11 mouse cellular contexts compared by ENCODE assay signal in the genomic region with DNA sequence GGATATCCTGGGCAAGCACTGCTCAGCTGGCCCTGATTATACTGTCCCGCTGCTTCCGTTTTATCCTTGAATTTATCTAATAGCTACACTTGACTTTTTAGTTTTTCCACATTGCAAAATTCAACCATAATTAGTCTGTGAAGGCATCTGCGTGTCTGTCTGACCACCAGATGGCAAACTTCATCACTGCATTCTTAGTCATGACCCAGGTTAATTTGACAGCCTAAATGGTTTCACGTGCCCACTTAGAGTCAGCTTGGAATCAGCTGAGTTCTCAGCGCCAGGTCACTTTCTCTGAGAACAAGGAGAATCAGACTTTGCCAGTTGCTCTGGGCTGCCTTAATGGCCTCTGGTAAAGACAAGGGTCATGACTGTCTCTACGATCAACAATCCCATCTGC.
DNase-seq lines count a peak whose midpoint lies in the region; ATAC-seq and TF ChIP-seq lines count a peak whose summit lies in the region.
"Had no signal": no experiment of that assay in that cellular context is flagged by ENCODE, and none has a peak within 500 bp of the region (broad histone marks: within the 10 kb centered on the region; RNA-seq: fewer than 3 reads in every experiment).

No protein-coding gene starts in this region.

- H3K4me3 ChIP-seq in liver, embryonic 14.5 days (ENCODE audit: insufficient read depth in 1 of 2, low read depth in 2 of 2, low read length in 2 of 2) = no peak overlapping the region
- H3K4me3 ChIP-seq in liver, embryonic 11.5 days (ENCODE audit: low read depth, low read length) = no peak overlapping the region
- H3K4me3 ChIP-seq: neural tube, embryonic 13.5 days had no signal

- no peaks in the 10 kb centered on the region for H3K36me3 ChIP-seq in liver, embryonic 14.5 days (replicated peaks; ENCODE audit: control insufficient read depth, insufficient read depth, low read depth)
- H3K36me3 ChIP-seq in liver, embryonic 11.5 days (ENCODE audit: control insufficient read depth, insufficient read depth, low read length) = no peaks in the 10 kb centered on the region

- peak; percentile 9 to 22 for DNase-seq in heart, adult 18-20 months
- DNase-seq in heart, adult 9 months (ENCODE audit: low spot score in 2 of 2) = no peak
- DNase-seq in liver, embryonic 14.5 days (ENCODE audit: low read depth in 3 of 3, low spot score in 3 of 3) = no peak
- DNase-seq in liver, embryonic 11.5 days (ENCODE audit: low spot score) = no peak
- peak; percentile 55 for DNase-seq in brain, adult 2 months (ENCODE audit: low read depth, low spot score)
- DNase-seq in lung, postnatal 14 days = peak; percentile 15
- DNase-seq in spleen, postnatal 4 days (ENCODE audit: low spot score in 2 of 2) = no peak
- DNase-seq in right cerebral cortex, postnatal 10 days (ENCODE audit: low spot score in 2 of 2) = no peak
- DNase-seq: adrenal gland, adult 8-10 months; thymus, postnatal 36 days had no signal

- TF ChIP-seq EP300 in liver, embryonic 14.5 days (IDR thresholded peaks at IDR 0.05; ENCODE audit: low read depth) = no peak

- 59% methylated on average over 6 of the region's 6 CpGs for WGBS in liver, embryonic 14.5 days (ENCODE audit: insufficient replicate concordance)
- 67% methylated on average over 6 of the region's 6 CpGs for WGBS in liver, embryonic 11.5 days

- H3K27me3 ChIP-seq in liver, embryonic 14.5 days (ENCODE audit: control insufficient read depth, insufficient read depth, low read length) = no peaks in the 10 kb centered on the region
- H3K27me3 ChIP-seq in liver, embryonic 11.5 days (replicated peaks; ENCODE audit: control insufficient read depth, insufficient read depth, low read length) = no peaks in the 10 kb centered on the region
- H3K27me3 ChIP-seq: neural tube, embryonic 13.5 days had no signal

- ATAC-seq in liver, embryonic 14.5 days (ENCODE audit: insufficient read depth) = no peak
- no peak for ATAC-seq in liver, embryonic 11.5 days (replicated peaks; ENCODE audit: low FRiP score)

- peak; percentile 44 for TF ChIP-seq CTCF in liver, embryonic 14.5 days (IDR thresholded peaks at IDR 0.05; ENCODE audit: low read depth)

- H3K27ac ChIP-seq in liver, embryonic 14.5 days = no peak overlapping the region
- H3K27ac ChIP-seq in liver, embryonic 11.5 days (ENCODE audit: low read depth, low read length) = no peak overlapping the region
- H3K27ac ChIP-seq: neural tube, embryonic 13.5 days had no signal

- no peak overlapping the region for H3K9ac ChIP-seq in liver, embryonic 14.5 days (replicated peaks)
- H3K9ac ChIP-seq in liver, embryonic 11.5 days (ENCODE audit: low read depth, low read length) = no peak overlapping the region
- H3K9ac ChIP-seq: neural tube, embryonic 13.5 days had no signal

- no peaks in the 10 kb centered on the region for H3K9me3 ChIP-seq in liver, embryonic 14.5 days (ENCODE audit: control insufficient read depth, low read length)
- H3K9me3 ChIP-seq in liver, embryonic 11.5 days (ENCODE audit: control insufficient read depth, low read length) = no peaks in the 10 kb centered on the region; the same call in 1 of the 2 replicates
- H3K9me3 ChIP-seq: neural tube, embryonic 13.5 days had no signal

- no peak overlapping the region for H3K4me2 ChIP-seq in liver, embryonic 14.5 days (ENCODE audit: low read depth)
- H3K4me2 ChIP-seq in liver, embryonic 11.5 days = no peak overlapping the region
- H3K4me2 ChIP-seq: neural tube, embryonic 13.5 days had no signal

- H3K4me1 ChIP-seq in liver, embryonic 14.5 days (replicated peaks; ENCODE audit: control insufficient read depth in 2 of 2, insufficient read depth in 2 of 2, low read length in 1 of 2) = no peaks in the 10 kb centered on the region
- H3K4me1 ChIP-seq in liver, embryonic 11.5 days (replicated peaks; ENCODE audit: control insufficient read depth, insufficient read depth, low read length) = no peaks in the 10 kb centered on the region
- H3K4me1 ChIP-seq: neural tube, embryonic 13.5 days had no signal

Comparison
In these comparisons a context has a peak if more than half of its experiments do, and no peak if none do; other contexts are left out.
1. DNase-seq: peak in heart, adult 18-20 months (2 of 2), brain, adult 2 months (single experiment) and lung, postnatal 14 days (single experiment); none in heart, adult 9 months (0 of 2), liver, embryonic 14.5 days (0 of 3), liver, embryonic 11.5 days (single experiment), spleen, postnatal 4 days (0 of 2) and right cerebral cortex, postnatal 10 days (0 of 2).